Mouse (Mus musculus): ENCODE results near the gene Acaa1b.

Gene Acaa1b

GRCm38 (mm10) chr9:119156278-119157201, at the start of gene Acaa1b:
TSS of gene Acaa1b (minus strand) at chr9:119157093.
- DNase-seq = peak; percentile 97

- no peak for DNase-seq
These were observed 49.8 kb upstream of the Acaa1b start for GRCm38 (mm10) chr9:119206666-119207065.

- peak; percentile 82 for DNase-seq
These were observed 48.9 kb upstream of the Acaa1b start for GRCm38 (mm10) chr9:119205756-119206155.

- no peak for DNase-seq
These were observed 46.7 kb upstream of the Acaa1b start for GRCm38 (mm10) chr9:119203617-119204016.

GRCm38 (mm10) chr9:119201653-119202052, 44.8 kb upstream of the Acaa1b start:
- no peak for DNase-seq

- DNase-seq = no peak
These were observed 42.4 kb upstream of the Acaa1b start for GRCm38 (mm10) chr9:119199151-119199861.

GRCm38 (mm10) chr9:119192202-119192990, 35.5 kb upstream of the Acaa1b start:
- DNase-seq = no peak

- DNase-seq = peak; percentile 94
These were observed 24.4 kb upstream of the Acaa1b start for GRCm38 (mm10) chr9:119181241-119181728.

GRCm38 (mm10) chr9:119179292-119179691, 22.4 kb upstream of the Acaa1b start:
- no peak for DNase-seq

- no peak for DNase-seq
These were observed 10.7 kb upstream of the Acaa1b start for GRCm38 (mm10) chr9:119167608-119168007.

GRCm38 (mm10) chr9:119165548-119165947, 8.7 kb upstream of the Acaa1b start:
- DNase-seq = peak; percentile 92

- DNase-seq = peak; percentile 71
These were observed 7.8 kb upstream of the Acaa1b start for GRCm38 (mm10) chr9:119164743-119165142.

- no peak for DNase-seq
These were observed 3.8 kb upstream of the Acaa1b start for GRCm38 (mm10) chr9:119160689-119161088.

GRCm38 (mm10) chr9:119158861-119159260, 2.0 kb upstream of the Acaa1b start, which contains the start of gene Gm47289:
TSS of gene Gm47289 (plus strand) at chr9:119159161.
- DNase-seq = no peak

- no peak for DNase-seq
These were observed 1.1 kb downstream of the Acaa1b start for GRCm38 (mm10) chr9:119155826-119156225.

GRCm38 (mm10) chr9:119155416-119155815, 1.5 kb downstream of the Acaa1b start:
- no peak for DNase-seq

GRCm38 (mm10) chr9:119151751-119152150, 5.1 kb downstream of the Acaa1b start:
- DNase-seq = no peak

- DNase-seq = no peak
These were observed 7.3 kb downstream of the Acaa1b start for GRCm38 (mm10) chr9:119149601-119150000.

GRCm38 (mm10) chr9:119146098-119146770, 10.7 kb downstream of the Acaa1b start:
- no peak for DNase-seq

- DNase-seq = no peak
These were observed 11.3 kb downstream of the Acaa1b start for GRCm38 (mm10) chr9:119145638-119146037.

GRCm38 (mm10) chr9:119145137-119145536, 11.8 kb downstream of the Acaa1b start:
- no peak for DNase-seq

GRCm38 (mm10) chr9:119144696-119145095, 12.2 kb downstream of the Acaa1b start:
- DNase-seq = no peak
